Mouse (Mus musculus) common myeloid progenitor, adult 5-6 weeks (primary cell): ENCODE measurements around the gene Rbms3. TPM values are rescaled to one million over a fixed set of nuclear protein-coding genes. Genes with fewer than 3 reads are reported as not detected.

Experiments used
- ATAC-seq: replicated peaks from 2 replicates; pipeline ENCODE4 v1.8.0; 2016; ENCODE audit warnings: low read depth, mild to moderate bottlenecking, moderate TSS enrichment, inconsistent platforms; ENCODE audit not compliant: poor library complexity, severe bottlenecking
- total RNA-seq: library from RNA; stranded (forward); fragments of 200-1000, 187-1606 nt; gene quantifications from 2 replicates; pipeline ENCODE4 v1.2.3, GENCODE M21; 2017

Gene Rbms3
- total RNA-seq, 1 experiment from 2014 or later: not detected

- ATAC-seq: no peak
These were observed 120.8 kb downstream of the Rbms3 start for GRCm38 (mm10) chr9:117508941-117509340.

- ATAC-seq: no peak
These were observed 137.8 kb downstream of the Rbms3 start for GRCm38 (mm10) chr9:117491866-117492265.

GRCm38 (mm10) chr9:117484396-117484795 lies 145.3 kb downstream of the Rbms3 start:
- no peak for ATAC-seq

DNA sequence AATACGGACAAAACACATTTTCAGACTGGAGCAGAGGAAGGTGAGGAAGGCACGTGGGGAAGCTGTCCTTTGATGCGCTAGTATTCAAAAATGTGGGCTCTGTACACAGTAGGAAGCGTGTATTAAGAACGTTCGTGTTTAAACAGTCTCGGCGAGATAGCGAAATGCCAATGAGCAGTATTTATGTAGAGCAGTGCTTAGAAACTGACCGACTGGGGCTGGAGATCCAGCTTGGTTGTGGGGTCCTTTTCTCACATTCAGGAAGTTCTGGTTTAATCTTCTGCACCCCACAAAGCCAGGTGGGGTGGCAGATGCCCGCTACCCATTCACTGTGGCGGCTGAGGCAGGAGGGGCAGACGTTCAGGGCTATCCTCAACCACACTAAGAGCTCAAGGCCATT lies 153.0 kb downstream of the Rbms3 start:
- no peak for ATAC-seq

DNA sequence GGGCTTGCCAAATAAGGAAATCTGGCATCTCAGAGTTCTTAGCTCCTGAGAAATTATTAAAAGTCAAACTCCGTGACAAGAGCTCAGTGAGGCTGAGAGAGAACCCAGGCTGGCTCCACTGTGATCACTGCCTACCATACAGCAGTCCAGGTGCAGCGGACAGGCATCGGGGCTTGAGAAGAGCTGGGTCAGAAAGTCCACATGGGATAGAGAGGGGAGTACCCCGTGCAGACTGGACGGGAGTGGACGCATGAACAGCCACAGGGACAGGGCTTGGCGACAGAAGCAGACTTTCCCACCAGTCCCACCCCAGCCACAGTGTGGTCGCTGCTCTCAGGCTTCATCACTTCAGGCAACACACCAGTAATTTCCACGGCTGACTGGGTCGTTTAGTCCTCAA lies 176.9 kb downstream of the Rbms3 start:
- ATAC-seq: no peak

GRCm38 (mm10) chr9:117442611-117443010 lies 187.1 kb downstream of the Rbms3 start:
- ATAC-seq: no peak

DNA sequence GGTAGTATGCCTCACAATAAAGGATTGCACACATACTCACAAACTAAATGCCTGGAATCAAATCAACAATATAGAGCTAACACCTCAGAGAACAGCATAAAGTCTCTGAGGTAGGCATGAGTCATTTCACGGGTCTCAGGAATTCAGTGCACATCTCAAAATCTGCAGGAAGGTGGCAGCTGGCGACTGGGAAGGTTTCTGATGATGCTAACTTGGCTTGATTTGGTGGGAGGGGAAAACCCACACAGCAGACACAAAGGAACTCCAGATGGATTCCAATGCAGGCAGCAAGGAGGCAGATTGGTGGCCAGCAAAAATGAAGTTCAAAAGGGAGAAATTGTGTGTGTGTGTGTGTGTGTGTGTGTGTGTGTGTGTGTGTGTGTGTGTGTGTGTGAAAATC lies 193.9 kb downstream of the Rbms3 start:
- ATAC-seq: no peak

DNA sequence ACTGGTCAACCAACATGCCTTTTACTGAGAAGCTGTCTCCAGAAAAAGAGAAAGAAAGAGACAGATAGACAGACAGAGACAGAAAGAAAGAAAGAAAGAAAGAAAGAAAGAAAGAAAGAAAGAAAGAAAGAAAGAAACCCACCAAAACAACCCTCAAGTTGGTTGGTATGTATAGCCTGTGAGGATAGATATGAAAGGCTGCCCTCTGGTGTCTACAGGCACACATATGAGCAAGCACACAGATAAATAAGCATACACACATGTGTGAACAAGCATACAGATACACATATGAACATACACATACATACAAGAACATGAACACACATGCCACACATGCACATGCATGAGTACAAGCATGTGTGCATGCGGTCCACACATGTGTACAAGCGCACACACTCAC lies 199.0 kb downstream of the Rbms3 start:
- ATAC-seq: no peak

- ATAC-seq: no peak
These were observed 200.3 kb downstream of the Rbms3 start for GRCm38 (mm10) chr9:117429217-117430105.

DNA sequence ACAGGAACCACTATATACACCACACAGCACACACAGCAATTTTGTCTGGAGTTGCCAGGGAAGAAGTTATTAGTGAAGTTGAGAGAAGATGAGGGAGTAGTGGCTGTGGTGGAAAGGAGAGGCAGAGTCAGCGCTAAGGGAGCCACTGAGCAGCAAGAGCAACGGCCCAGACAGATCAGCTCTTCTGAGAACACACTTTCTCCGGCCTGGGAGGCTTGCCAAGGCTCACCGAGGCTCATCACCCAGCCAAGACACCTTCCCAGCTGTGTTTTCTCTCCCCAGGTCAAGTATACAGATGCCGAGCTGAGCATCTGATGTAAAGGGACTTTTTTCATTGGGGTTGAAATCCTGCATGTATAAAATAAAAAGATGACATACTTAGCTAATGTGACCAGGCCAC lies 206.5 kb downstream of the Rbms3 start:
- no peak for ATAC-seq

DNA sequence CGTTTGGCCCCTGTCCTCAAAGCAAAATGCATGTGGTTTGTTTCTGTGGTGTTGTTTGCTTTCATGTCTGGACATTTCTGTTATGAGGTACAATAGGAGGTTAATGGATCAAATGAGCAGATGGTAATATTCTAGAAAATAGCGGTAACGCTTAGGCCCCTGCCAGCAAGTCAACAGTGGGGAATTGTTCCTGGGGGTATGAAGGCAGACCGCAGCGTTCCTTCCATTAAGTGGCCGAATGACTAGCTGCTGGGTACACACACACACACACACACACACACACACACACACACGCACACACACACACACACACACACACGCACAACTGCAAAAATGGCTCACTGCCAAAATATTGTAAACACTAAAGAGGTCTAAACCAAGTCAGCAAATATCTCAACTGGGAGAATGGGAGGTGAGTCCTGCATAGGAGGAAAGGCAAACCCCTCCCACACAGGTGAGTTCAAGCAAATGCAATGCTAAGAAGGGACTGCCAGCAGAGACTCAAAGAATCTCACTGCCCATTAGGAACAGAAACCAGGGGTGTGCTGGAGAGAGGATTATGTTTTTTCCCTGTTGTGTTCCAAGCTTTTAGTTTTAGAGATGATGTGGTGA lies 209.7 kb downstream of the Rbms3 start:
- no peak for ATAC-seq

GRCm38 (mm10) chr9:117413181-117413580 lies 216.5 kb downstream of the Rbms3 start:
- no peak for ATAC-seq

DNA sequence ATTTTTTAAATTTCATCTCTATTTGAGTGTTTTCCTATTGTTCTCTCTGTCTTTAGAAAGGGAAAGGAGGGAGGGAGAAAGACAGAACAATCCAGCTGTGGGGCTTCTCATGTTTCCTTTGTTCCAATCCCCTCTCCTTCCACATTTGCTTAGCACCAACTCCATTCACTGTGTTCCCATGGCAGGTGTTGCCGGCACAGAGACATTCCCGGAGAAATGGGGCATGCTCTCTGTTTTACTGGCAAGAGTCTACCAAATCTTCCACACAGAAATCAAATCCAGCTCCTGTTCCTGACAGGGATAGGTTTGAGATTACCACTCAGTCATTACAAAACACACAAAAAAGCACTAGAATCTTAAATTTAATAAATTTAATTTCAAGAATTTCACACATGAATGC lies 217.1 kb downstream of the Rbms3 start:
- no peak for ATAC-seq

DNA sequence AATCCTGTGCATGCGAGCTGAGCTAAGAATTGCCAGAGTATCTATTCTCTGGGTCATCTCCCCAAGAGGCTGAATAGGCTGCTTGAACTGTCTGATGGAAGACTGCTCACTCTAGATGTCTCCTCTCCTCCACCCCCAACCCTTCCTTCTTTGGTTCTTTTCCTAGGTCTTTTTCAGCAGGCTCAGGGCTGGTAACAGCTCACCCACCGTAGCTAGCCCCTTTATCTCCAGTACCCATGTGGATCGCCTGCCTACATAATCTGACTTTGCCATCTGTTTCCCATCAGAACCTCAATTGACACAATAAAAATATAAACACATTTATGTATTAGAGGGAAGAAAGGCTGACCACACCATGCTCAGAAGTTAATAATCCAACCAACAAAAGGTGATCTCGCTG lies 225.1 kb downstream of the Rbms3 start:
- ATAC-seq: no peak

DNA sequence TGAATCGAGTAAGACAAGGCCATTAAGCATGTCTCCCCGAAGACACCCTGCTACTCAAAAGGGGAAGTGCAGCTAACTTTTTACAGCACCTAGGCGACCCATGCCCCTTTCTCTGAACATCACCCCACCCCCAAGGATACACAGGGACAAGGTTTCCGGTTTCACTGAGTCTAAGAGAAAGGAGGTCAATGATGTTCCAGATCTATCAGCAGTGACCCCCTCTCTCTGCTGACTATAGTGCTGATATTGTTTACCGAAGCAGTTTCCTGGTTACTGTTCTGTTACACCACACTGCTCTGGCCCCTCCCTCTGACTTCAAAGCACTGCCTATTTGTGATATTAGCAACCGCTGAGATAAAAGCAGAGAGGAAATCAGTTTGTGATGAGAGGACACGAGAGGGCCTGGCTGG lies 229.4 kb downstream of the Rbms3 start:
- peak; percentile 79 for ATAC-seq

DNA sequence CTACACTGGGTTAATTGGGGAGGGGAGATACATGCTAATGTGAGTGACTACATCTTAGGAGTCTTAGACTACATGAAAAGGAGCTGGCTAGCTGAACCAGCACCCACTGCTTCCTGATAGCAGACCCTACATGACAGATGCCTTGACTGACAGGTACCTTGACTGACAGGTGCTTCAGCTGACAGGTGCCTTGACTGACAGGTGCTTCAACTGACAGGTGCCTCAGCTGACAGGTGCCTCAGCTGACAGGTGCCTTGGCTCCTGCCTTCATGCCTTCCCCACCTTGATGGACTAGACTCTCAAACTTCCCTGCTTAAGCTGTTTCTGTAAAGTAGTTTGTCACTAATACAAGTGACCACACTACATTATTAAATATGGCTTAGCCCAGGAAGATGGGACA lies 232.6 kb downstream of the Rbms3 start:
- no peak for ATAC-seq

DNA sequence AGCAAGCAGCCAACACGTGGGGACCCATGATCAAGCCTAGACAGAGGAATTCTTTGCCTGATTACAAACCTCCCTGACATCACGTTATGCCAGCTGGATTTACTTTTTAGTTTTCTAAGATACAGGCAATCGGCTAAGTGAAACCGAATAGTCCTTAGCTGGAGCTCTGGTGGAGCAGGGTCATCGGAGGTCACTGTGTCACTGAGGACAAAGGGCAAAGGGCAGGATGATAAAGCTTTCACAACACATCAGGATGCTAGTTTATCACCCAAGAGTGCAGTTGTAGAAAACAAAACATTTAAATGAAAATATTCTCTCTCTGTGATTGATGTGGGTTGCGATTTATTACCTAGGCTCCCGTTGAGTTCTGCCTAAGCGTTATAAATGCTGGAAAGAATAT lies 233.1 kb downstream of the Rbms3 start:
- no peak for ATAC-seq

DNA sequence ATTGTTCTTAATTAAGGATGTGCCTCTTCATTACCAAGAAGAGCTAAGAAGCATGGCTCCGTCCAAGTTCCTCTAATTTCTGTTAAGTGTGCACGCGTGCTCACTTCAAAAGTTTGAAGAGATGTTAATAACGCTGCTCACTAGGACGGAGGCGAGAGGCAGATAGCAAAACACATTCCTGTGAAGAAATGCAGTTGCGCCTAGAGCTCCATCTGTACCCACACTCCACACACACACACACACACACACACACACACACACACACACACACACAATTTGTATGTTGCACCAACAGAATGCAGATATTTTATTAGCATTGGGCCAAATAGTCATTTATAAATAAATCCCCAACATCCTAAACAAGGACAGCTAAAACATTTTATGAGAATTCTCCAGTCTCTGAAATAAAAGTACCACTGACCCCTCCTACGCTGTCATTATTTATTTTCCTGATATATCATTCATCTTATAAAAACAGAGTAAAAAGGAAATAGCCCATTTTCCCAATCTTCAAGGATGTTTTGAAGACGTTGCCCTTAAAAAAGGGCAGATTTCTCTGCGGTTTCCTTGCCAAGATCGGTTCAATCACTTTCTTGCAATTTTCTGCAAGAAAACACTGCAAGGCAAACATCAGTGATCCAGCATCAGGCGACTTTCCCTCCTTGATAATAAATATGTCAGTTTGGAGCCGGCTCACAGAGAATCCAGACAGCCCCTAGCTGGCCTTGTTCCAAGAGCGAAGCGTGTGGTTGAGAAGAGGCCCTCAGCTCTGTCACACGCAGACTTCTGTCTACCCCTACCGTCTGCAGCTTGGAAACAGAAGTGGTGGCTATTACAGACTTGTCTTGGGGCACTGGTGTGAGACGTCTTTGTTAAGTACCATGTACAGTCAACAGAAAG lies 235.8 kb downstream of the Rbms3 start:
- ATAC-seq: no peak

GRCm38 (mm10) chr9:117388024-117388423 lies 241.7 kb downstream of the Rbms3 start:
- ATAC-seq: no peak

DNA sequence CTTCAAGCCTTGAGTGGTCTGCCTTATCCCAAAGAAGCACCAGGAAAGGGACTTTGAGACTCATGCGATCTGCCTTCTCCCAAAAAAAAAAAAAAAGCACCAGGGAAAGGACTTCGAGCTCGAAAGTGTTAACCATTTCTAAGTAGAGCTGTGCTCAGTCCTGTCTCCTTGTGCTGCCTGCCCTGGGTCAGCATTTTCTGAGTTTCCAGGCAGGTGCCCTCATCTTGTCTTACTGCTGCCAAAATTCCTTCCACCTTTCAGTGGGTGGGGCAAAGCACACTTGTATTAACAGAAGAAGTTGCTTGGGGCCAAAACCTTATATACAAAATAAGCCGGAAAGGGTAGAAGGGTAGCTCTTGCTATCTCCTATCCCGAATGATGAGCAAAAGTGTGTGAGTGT lies 248.8 kb downstream of the Rbms3 start:
- no peak for ATAC-seq

DNA sequence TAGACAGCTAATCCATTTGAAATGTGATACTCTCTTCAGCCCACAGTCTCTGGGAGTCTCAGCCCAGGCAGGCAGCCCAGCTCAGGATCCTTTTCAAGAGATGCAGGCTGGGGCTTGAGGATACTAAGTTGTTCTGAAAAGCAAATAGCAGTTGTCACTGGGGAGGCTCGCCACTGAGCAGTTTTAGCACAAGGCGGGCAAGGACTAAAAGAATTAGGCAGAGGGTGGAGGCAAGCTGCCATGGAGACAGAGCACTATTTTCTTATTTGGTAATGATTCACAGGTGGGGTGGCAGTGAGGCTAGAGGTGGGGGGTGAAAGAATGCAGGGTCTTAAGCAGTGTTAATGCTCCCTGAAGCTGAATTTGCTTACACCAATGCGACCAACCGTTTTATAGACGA lies 249.6 kb downstream of the Rbms3 start:
- ATAC-seq: no peak
